Mouse (Mus musculus) forebrain, embryonic 14.5 days (tissue): Measurements from ENCODE around the gene Atp6v1g3. TPM values are rescaled to one million over a fixed set of nuclear protein-coding genes. Genes with fewer than 3 reads are reported as not detected.
A peak's percentile ranks its signal among the peaks of the same experiment; 100 is the strongest.

Experiments used
- ATAC-seq: fragments of 200-750 bp; cut with Nextera tagmentation; 2 replicates; pipeline ENCODE4 v1.8.0; 2017; ENCODE audit warnings: mild to moderate bottlenecking, moderate library complexity
- DNase-seq: peaks from one replicate; pipeline ENCODE4 v3.0.0-alpha.2; 2015; ENCODE audit warnings: low spot score
- H3K27ac ChIP-seq: fragments of 300-500 bp; sonication (generic); 2 replicates; pipeline ENCODE4 v1.5.1; 2014; ENCODE audit warnings: low read depth, mild to moderate bottlenecking, control low read depth, low read length, moderate library complexity
- H3K27me3 ChIP-seq: fragments of 300-500 bp; sonication (generic); replicated peaks from 2 replicates; pipeline ENCODE4 v1.6.1; 2014; ENCODE audit warnings: low read length, control low read depth, mixed read lengths; ENCODE audit not compliant: control insufficient read depth, insufficient read depth
- H3K36me3 ChIP-seq: fragments of 300-500 bp; sonication (generic); 2 replicates; pipeline ENCODE4 v1.6.1; 2014; ENCODE audit warnings: low read length, control low read depth; ENCODE audit not compliant: control insufficient read depth, insufficient read depth
- H3K4me1 ChIP-seq: fragments of 300-500 bp; sonication (generic); 2 replicates; pipeline ENCODE4 v1.6.1; 2014; ENCODE audit warnings: antibody characterized with exemption, low read length, control low read depth; ENCODE audit not compliant: control insufficient read depth, insufficient read depth
- H3K4me2 ChIP-seq: fragments of 300-500 bp; sonication (generic); 2 replicates; pipeline ENCODE4 v1.6.1; 2014; ENCODE audit warnings: mild to moderate bottlenecking, control low read depth, low read length
- H3K4me3 ChIP-seq: fragments of 300-500 bp; sonication (generic); 2 replicates; pipeline ENCODE4 v1.5.1; 2014; ENCODE audit warnings: low read depth, low read length, control low read depth
- H3K9ac ChIP-seq: fragments of 300-500 bp; sonication (generic); 2 replicates; pipeline ENCODE4 v1.6.1; 2014; ENCODE audit warnings: mild to moderate bottlenecking, low read length, control low read depth, moderate library complexity
- H3K9me3 ChIP-seq: fragments of 300-500 bp; sonication (generic); replicated peaks from 2 replicates; pipeline ENCODE4 v1.6.1; 2016; ENCODE audit warnings: low read length, control low read depth, mixed read lengths; ENCODE audit not compliant: control insufficient read depth
- WGBS: fragments of 180-500 bp; shearing (Covaris S2); extraction: QIAGEN DNeasy Blood & Tissue Kit; methylation state at CpG from one replicate; pipeline ENCODE4 v1.1.7; 2014; 5-methylcytosine and 5-hydroxymethylcytosine counted together
- polyA plus RNA-seq: library from polyadenylated mRNA; unstranded; fragments of >200 nt; fragmentation: Nextera tagmentation; extraction: Ambion mirVana; gene quantifications from 2 replicates; pipeline ENCODE4 v1.2.1, GENCODE M21; 2014

Atp6v1g3 gene
- polyA plus RNA-seq, 1 experiment from 2014 or later = not detected

DNA sequence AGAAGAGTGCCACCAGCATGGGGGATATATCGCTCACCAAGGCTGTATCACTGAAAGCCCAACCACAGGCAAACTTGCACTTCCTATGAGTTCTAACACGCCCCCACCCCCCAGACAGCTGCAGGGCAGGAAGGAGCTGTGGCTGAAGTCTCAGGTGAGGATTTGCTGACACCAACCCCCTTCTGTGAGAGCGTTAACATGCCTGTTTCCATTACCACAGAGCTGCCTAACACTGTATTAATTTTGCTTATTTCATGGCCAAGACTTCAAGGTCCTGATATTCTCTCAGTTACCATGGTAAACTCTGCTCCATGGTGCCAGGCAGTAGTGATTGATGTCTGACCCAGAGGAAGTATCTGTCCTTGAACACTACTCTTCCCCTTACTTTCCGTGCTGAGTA lies 26.0 kb downstream of the Atp6v1g3 start:
- Histone ChIP-seq H3K27me3 (no peaks in the 10 kb centered on the region), H3K4me1 (no peaks in the 10 kb centered on the region), H3K9me3 (no peaks in the 10 kb centered on the region), H3K27ac (no peak overlapping the region), H3K4me3 (no peak overlapping the region), H3K36me3 (no peaks in the 10 kb centered on the region), H3K4me2 (no peak overlapping the region), H3K9ac (no peak overlapping the region)
- DNase-seq = no peak
- no peak for ATAC-seq
- 75% methylated on average over 4 of the region's 4 CpGs for WGBS

DNA sequence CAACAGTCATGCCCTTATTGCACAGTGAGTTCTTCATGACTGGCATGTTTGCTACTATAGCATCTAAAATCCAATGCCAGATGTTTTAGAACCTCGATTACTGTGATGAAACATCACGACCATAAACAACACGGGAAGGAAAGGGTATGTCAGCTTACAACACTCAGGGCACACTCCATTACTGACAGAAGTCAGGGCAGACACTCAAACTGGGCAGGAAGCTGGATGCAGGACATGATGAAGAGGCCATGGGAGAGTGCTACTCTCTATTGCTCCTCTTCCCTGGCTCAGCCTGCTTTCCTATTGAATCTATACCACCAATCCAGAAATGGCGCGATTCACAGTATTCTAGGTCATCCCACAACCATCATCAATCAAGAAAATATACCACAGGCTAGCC lies 28.4 kb downstream of the Atp6v1g3 start:
- H3K27ac ChIP-seq = no peak overlapping the region
- WGBS = 87% methylated on average over 5 of the region's 5 CpGs
- no peak overlapping the region for H3K4me2 ChIP-seq
- no peaks in the 10 kb centered on the region for H3K27me3 ChIP-seq
- DNase-seq (no peak), ATAC-seq (no peak)
- H3K9ac ChIP-seq = no peak overlapping the region
- no peaks in the 10 kb centered on the region for H3K36me3 ChIP-seq
- no peaks in the 10 kb centered on the region for H3K9me3 ChIP-seq
- no peaks in the 10 kb centered on the region for H3K4me1 ChIP-seq
- H3K4me3 ChIP-seq = no peak overlapping the region

DNA sequence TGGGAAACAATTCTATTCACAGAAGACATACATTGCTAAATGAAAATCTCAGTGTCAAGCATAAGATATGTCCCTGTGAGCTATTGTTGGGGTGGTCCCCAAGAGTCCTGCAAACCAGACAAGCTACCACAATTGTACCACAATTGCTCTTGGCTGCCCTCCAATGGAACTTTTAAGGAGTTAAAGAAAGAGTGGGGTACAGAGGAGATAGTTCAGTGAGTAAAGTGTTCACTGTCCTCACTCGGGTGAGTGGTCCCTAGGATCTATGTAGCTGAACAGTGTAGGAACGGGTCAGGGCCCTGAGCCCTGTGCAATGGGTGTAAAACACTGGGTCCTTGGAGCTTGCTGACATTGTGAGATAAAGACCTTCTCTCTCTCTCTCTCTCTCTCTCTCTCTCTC lies 29.2 kb downstream of the Atp6v1g3 start:
- Histone ChIP-seq H3K9ac (no peak overlapping the region), H3K4me3 (no peak overlapping the region), H3K27ac (no peak overlapping the region), H3K36me3 (no peaks in the 10 kb centered on the region), H3K4me2 (no peak overlapping the region), H3K9me3 (no peaks in the 10 kb centered on the region), H3K4me1 (no peaks in the 10 kb centered on the region), H3K27me3 (no peaks in the 10 kb centered on the region)
- WGBS = 80% methylated on average over 2 of the region's 2 CpGs
- ATAC-seq (no peak), DNase-seq (no peak)

DNA sequence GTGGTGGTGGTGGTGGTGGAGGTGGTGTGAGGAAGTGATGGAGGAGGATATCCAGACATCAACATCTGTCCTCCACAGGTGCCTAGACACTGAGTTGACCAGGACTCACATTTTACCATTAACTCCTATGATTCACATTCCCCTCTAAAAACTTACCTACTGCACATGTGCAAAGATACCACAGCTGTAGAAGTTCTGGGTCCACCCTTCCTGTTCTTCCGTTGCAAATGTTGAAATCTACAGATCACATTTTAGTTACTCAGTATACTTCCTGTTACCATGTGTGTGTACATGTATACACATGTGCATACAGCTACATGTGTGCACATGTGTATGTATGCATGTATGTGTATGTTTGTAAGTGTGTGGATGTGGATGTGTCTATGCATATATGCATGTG lies 29.8 kb downstream of the Atp6v1g3 start:
- no peak overlapping the region for H3K27ac ChIP-seq
- no peaks in the 10 kb centered on the region for H3K4me1 ChIP-seq
- H3K4me2 ChIP-seq = no peak overlapping the region
- H3K9ac ChIP-seq = no peak overlapping the region
- H3K36me3 ChIP-seq = no peaks in the 10 kb centered on the region
- H3K9me3 ChIP-seq = no peaks in the 10 kb centered on the region
- ATAC-seq (no peak), DNase-seq (no peak)
- H3K27me3 ChIP-seq = no peaks in the 10 kb centered on the region
- 91% methylated on average over 1 of the region's 1 CpGs for WGBS
- H3K4me3 ChIP-seq = no peak overlapping the region

DNA sequence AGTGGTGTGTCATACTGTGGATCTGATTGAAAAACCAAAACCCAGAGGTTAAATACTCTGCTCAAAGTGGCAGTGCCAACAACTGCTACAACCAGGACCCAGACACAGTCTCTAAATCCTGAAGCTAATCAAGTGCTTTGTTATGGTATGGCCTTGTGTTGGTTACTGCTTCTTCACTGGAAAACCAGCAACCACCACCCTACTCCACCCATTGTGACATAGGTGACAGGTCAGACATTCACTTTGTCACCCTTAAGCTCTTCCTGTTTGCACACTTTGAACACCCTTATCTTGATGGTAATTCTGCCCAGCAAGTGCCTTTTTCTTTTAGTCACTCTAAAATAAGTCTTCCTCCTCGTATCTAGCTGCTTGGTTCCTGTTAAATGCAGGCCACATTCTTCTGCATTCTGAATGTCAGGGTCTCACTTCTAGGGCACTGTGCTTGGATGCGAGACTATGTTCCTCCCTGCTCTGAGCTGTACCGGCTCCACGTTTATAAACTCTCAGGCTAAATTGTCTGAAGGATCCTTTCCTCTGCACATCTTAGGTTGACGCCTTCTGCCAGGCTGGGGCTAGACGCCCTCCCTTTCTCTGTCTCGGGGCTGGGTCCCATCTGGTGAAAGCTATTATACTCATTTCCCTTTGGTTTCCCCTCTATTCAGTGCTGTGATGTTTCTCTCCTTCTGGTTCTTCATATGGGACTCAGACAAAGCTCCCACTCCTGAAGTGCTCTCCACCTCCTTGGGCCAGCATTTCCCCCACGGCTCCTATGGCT lies 30.8 kb downstream of the Atp6v1g3 start:
- no peaks in the 10 kb centered on the region for H3K27me3 ChIP-seq
- WGBS = 60% methylated on average over 8 of the region's 8 CpGs
- no peak overlapping the region for H3K9ac ChIP-seq
- no peaks in the 10 kb centered on the region for H3K36me3 ChIP-seq
- peak; percentile 46 for DNase-seq
- H3K27ac ChIP-seq = no peak overlapping the region
- no peak overlapping the region for H3K4me3 ChIP-seq
- H3K9me3 ChIP-seq = no peaks in the 10 kb centered on the region
- H3K4me1 ChIP-seq = no peaks in the 10 kb centered on the region
- ATAC-seq = peak; percentile 77; the same call in 1 of the 2 replicates
- H3K4me2 ChIP-seq = no peak overlapping the region

DNA sequence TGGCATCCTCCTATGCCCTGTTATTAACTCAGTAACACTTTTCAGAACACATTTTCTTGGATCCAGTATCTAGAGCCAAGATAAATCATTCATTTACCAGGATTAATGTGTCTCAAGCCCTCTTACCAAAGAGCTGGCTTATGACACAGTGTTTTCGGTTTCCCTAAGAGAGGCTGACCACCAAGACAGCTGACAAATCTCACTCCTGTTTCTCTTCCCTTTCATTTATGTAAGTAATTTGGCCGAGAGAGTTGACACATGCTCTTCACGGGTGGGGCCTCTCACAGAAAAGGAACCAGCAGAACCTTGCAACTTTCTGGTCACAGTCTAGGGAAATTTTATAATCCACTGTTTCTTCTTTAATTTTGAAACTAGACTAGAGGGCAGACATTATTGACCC lies 49.1 kb downstream of the Atp6v1g3 start:
- H3K4me3 ChIP-seq = no peak overlapping the region
- H3K27me3 ChIP-seq = no peaks in the 10 kb centered on the region
- DNase-seq (no peak), ATAC-seq (no peak)
- H3K9me3 ChIP-seq = no peaks in the 10 kb centered on the region
- H3K9ac ChIP-seq = no peak overlapping the region
- no peaks in the 10 kb centered on the region; the same call in 1 of the 2 replicates for H3K4me1 ChIP-seq
- no peak overlapping the region for H3K27ac ChIP-seq
- WGBS = 87% methylated on average over 3 of the region's 3 CpGs
- no peaks in the 10 kb centered on the region for H3K36me3 ChIP-seq
- H3K4me2 ChIP-seq = no peak overlapping the region

DNA sequence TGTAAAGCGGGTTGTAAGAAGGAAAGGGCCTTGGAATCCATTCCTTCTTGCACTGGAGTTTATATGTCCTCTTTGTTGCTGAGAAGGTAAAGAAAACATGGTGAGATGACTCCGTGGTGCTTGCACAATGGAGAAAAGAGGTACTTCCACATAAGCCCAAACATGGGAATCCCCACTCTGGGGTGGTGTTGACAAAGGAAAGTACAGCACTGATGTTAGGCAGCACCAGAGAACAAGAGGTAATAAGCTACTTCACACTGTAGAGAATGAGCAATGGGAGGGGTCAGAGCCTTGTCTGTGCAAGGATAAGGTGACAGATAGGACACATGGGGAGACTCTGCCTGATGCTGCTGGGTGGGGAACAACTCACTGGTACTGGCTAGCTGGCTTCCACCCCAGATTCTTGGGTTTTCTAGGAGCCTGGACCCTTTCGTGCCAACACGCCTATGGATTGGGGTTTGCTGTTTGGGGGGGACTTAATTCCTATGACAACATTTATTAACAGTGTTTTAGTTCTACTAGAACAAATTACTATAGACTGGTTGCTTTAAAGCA lies 49.6 kb downstream of the Atp6v1g3 start:
- WGBS = 90% methylated on average over 4 of the region's 4 CpGs
- ATAC-seq = no peak
- Histone ChIP-seq H3K4me1 (no peaks in the 10 kb centered on the region; the same call in 1 of the 2 replicates), H3K36me3 (no peaks in the 10 kb centered on the region), H3K4me3 (no peak overlapping the region), H3K27me3 (no peaks in the 10 kb centered on the region), H3K9ac (no peak overlapping the region), H3K27ac (no peak overlapping the region), H3K9me3 (no peaks in the 10 kb centered on the region), H3K4me2 (no peak overlapping the region)
- no peak for DNase-seq

DNA sequence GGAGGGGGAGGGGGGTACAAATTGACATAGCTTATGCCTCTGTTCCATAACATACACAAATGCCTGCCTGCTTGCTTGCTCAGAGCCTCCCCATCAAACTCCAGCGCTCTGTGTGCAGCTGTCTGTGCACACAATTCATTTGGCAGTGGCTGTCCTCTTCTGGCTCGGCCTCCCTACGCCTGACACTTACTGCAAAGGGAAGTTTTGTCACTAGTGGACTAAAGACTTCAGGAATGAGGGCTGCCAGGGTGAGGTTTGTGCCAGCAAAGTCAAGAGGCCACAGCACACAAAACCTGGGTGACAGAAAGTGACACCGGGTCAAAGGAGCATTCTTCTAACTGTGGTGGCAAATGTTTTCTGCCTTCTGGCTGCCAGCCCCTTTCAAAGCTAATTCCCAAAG lies 52.6 kb downstream of the Atp6v1g3 start:
- no peaks in the 10 kb centered on the region for H3K9me3 ChIP-seq
- WGBS = 29% methylated on average over 4 of the region's 4 CpGs
- H3K27me3 ChIP-seq = no peaks in the 10 kb centered on the region
- ATAC-seq = peak; percentile 60; the same call in 1 of the 2 replicates
- H3K27ac ChIP-seq = no peak overlapping the region
- no peak overlapping the region for H3K4me3 ChIP-seq
- no peaks in the 10 kb centered on the region; the same call in 1 of the 2 replicates for H3K4me1 ChIP-seq
- no peaks in the 10 kb centered on the region for H3K36me3 ChIP-seq
- H3K4me2 ChIP-seq = no peak overlapping the region
- no peak overlapping the region for H3K9ac ChIP-seq
- DNase-seq = peak; percentile 59

DNA sequence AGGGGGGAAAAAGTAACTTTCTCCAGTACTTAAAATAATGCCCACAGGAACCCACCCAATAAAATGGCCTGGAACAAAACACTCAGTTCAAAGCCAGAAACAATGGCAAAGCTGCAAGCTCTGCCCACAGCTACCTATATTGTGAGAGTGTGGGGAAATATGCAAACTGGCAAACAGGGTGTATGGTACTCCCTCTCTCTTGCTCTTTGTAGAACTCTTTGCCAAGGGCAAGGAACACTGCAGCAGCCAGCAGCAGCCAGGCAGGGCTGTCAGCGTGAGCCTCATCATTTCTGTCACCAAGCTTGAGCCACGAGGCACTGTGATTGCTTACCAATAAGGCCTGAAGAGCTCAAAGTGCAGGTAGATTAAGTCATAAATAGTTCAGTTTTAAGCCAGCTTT lies 53.0 kb downstream of the Atp6v1g3 start:
- no peak overlapping the region for H3K4me2 ChIP-seq
- peak; percentile 24 for DNase-seq
- no peak overlapping the region for H3K4me3 ChIP-seq
- no peak overlapping the region for H3K27ac ChIP-seq
- 47% methylated on average over 2 of the region's 2 CpGs for WGBS
- no peak overlapping the region for H3K9ac ChIP-seq
- H3K4me1 ChIP-seq = no peaks in the 10 kb centered on the region; the same call in 1 of the 2 replicates
- H3K36me3 ChIP-seq = no peaks in the 10 kb centered on the region
- H3K9me3 ChIP-seq = no peaks in the 10 kb centered on the region
- ATAC-seq = no peak; the same call in 1 of the 2 replicates
- H3K27me3 ChIP-seq = no peaks in the 10 kb centered on the region
